Mouse (Mus musculus) kidney, embryonic 16.5 days (tissue): ENCODE results near the gene Pip5kl1. TPM values are rescaled to one million over a fixed set of nuclear protein-coding genes. Genes with fewer than 3 reads are reported as not detected.
A peak's percentile ranks its signal among the peaks of the same experiment; 100 is the strongest.

Source experiments
- ATAC-seq: fragments of 200-750 bp; cut with Nextera tagmentation; 2 replicates; pipeline ENCODE4 v1.8.0; 2017; ENCODE audit warnings: moderate TSS enrichment; ENCODE audit not compliant: low FRiP score, low TSS enrichment
- H3K27ac ChIP-seq: fragments of 300-500 bp; sonication (generic); 2 replicates; pipeline ENCODE4 v1.5.1; 2014; ENCODE audit warnings: low read length
- H3K27me3 ChIP-seq: fragments of 300-500 bp; sonication (generic); 2 replicates; pipeline ENCODE4 v1.6.1; 2014; ENCODE audit warnings: low read length, control low read depth, mixed read lengths; ENCODE audit not compliant: insufficient read depth
- H3K36me3 ChIP-seq: fragments of 300-500 bp; sonication (generic); 2 replicates; pipeline ENCODE4 v1.6.1; 2014; ENCODE audit warnings: low read length, control low read depth, mixed read lengths; ENCODE audit not compliant: insufficient read depth
- H3K4me1 ChIP-seq: fragments of 300-500 bp; sonication (generic); 2 replicates; pipeline ENCODE4 v1.6.1; 2014; ENCODE audit warnings: low read length, control low read depth, mixed read lengths; ENCODE audit not compliant: insufficient read depth
- H3K4me2 ChIP-seq: fragments of 300-500 bp; sonication (generic); replicated peaks from 2 replicates; pipeline ENCODE4 v1.6.1; 2014; ENCODE audit warnings: low read depth, low read length
- H3K4me3 ChIP-seq: fragments of 300-500 bp; sonication (generic); 2 replicates; pipeline ENCODE4 v1.5.1; 2014; ENCODE audit warnings: mild to moderate bottlenecking, low read length
- H3K9ac ChIP-seq: fragments of 300-500 bp; sonication (generic); replicated peaks from 2 replicates; pipeline ENCODE4 v1.6.1; 2014; ENCODE audit warnings: low read length
- H3K9me3 ChIP-seq: fragments of 300-500 bp; sonication (generic); 2 replicates; pipeline ENCODE4 v1.6.1; 2016; ENCODE audit warnings: low read length, control low read depth
- WGBS: fragments of 180-500 bp; shearing (Covaris S2); extraction: QIAGEN DNeasy Blood & Tissue Kit; methylation state at CpG from one replicate; pipeline ENCODE4 v1.1.7; 2014; 5-methylcytosine and 5-hydroxymethylcytosine counted together
- polyA plus RNA-seq: library from polyadenylated mRNA; unstranded; fragments of >200 nt; fragmentation: Nextera tagmentation; extraction: Ambion mirVana; gene quantifications from 2 replicates; pipeline ENCODE4 v1.2.1, GENCODE M21; 2015

Gene Pip5kl1
- polyA plus RNA-seq: 2.5 and 2.6 TPM in 2 replicates

- no peak for ATAC-seq
- 80% methylated on average over 6 of the region's 6 CpGs for WGBS
- Histone ChIP-seq H3K4me2 (peak within 1 kb of the TSS; percentile 94), H3K9me3 (no peaks in the 10 kb centered on the region), H3K27me3 (peaks cover 12% of the 10 kb centered on the region), H3K9ac (peak within 1 kb of the TSS; percentile 54), H3K4me3 (peak within 1 kb of the TSS; percentile 47), H3K27ac (no peak within 1 kb of the TSS), H3K4me1 (peaks cover 25% of the 10 kb centered on the region), H3K36me3 (no peaks in the 10 kb centered on the region; the same call in 1 of the 2 replicates)
Measured at GRCm38 (mm10) chr2:32574497-32574896, at the start of gene Pip5kl1. TSS of gene Pip5kl1 (plus strand) at chr2:32574797.

DNA sequence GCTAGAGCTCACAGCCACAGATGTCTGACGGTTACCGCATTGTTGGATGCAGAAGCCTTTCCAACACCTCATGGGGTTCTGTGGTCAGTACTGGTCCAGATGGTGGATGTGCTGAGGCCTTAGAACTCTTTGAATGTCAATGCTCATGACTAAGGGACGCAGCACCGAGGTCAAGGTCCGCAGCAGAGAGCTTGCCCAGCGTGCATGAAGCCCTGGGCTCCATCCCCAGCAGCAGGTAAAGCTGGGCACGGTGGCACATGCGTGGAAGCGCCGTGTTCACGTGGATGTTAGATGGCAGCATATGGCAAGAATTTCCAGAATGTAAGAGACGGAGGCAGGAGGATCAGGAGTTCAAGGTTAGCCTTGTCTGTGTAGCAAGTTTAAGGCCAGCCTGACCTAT is 48.8 kb upstream of the Pip5kl1 start:
- Histone ChIP-seq H3K36me3 (no peaks in the 10 kb centered on the region), H3K9me3 (no peaks in the 10 kb centered on the region), H3K4me2 (no peak overlapping the region), H3K27ac (no peak overlapping the region), H3K4me3 (no peak overlapping the region), H3K9ac (no peak overlapping the region), H3K27me3 (no peaks in the 10 kb centered on the region), H3K4me1 (no peaks in the 10 kb centered on the region)
- 87% methylated on average over 12 of the region's 12 CpGs for WGBS
- no peak for ATAC-seq

DNA sequence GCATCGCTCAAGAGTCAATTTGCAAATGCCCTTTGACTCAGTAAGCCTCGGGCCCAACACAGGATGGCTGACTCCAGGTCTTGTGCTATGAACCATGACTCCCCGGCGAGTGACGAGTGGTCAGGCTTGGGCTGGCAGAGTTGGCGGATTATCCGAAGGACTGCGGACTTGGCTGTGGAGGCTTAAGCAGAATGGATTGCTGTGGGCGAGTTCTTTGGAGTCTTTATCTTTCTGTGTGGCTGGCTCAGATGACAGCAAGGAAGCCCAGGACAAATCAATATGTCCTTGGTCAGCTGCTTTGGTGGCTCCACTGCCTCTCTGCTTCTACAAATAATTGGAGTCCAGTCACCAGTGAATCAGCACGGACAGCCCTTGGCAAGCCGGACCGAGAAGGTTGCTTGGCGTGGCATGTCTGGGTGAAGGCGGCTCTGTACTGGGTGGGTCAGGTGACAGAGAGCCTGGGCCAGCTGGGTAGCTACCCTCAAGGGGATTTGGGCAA is 47.1 kb upstream of the Pip5kl1 start:
- Histone ChIP-seq H3K27ac (no peak overlapping the region), H3K4me2 (no peak overlapping the region), H3K27me3 (no peaks in the 10 kb centered on the region), H3K9ac (no peak overlapping the region), H3K4me3 (no peak overlapping the region), H3K4me1 (no peaks in the 10 kb centered on the region), H3K9me3 (no peaks in the 10 kb centered on the region), H3K36me3 (no peaks in the 10 kb centered on the region)
- peak; percentile 69; the same call in 1 of the 2 replicates for ATAC-seq
- 54% methylated on average over 14 of the region's 14 CpGs for WGBS

GRCm38 (mm10) chr2:32528326-32528725 is 46.3 kb upstream of the Pip5kl1 start:
- Histone ChIP-seq H3K27me3 (no peaks in the 10 kb centered on the region), H3K4me3 (no peak overlapping the region), H3K4me1 (peaks cover 4% of the 10 kb centered on the region; the same call in 1 of the 2 replicates), H3K4me2 (no peak overlapping the region), H3K36me3 (no peaks in the 10 kb centered on the region), H3K9ac (no peak overlapping the region), H3K9me3 (no peaks in the 10 kb centered on the region), H3K27ac (no peak overlapping the region)
- 81% methylated on average over 1 of the region's 1 CpGs for WGBS
- no peak for ATAC-seq

- Histone ChIP-seq H3K4me3 (no peak overlapping the region), H3K27ac (no peak overlapping the region), H3K27me3 (no peaks in the 10 kb centered on the region), H3K4me2 (no peak overlapping the region), H3K9me3 (no peaks in the 10 kb centered on the region), H3K4me1 (peaks cover 15% of the 10 kb centered on the region), H3K9ac (no peak overlapping the region), H3K36me3 (no peaks in the 10 kb centered on the region)
- ATAC-seq: no peak
- 75% methylated on average over 2 of the region's 2 CpGs for WGBS
Measured at GRCm38 (mm10) chr2:32530479-32530878, 44.1 kb upstream of the Pip5kl1 start.

DNA sequence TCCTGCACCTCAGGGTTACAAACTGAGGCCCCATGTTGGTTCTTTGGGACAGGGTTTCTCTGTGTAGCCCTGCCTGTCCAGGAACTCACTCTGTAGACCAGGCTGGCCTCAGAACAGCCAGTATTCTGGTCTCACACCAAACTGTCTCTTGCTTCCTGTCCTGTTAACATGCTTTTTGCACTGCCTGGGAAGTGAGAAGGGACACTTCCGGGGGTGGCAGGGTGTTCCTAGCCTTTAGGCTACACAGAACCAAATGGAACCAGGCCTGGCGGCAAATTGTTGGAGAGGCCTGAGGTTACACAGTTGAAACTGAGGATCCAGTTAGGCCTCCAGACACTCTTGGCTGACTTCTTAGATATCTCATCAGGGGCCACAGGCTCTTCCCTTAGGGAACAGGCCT is 41.4 kb upstream of the Pip5kl1 start:
- Histone ChIP-seq H3K4me2 (no peak overlapping the region), H3K27ac (no peak overlapping the region), H3K36me3 (no peaks in the 10 kb centered on the region), H3K27me3 (no peaks in the 10 kb centered on the region), H3K9me3 (no peaks in the 10 kb centered on the region), H3K4me1 (peaks cover 37% of the 10 kb centered on the region), H3K9ac (0 out of 2 replicates have a peak overlapping the region, but pooled peaks have one; percentile 78), H3K4me3 (no peak overlapping the region)
- no peak for ATAC-seq
- WGBS: 74% methylated on average over 2 of the region's 2 CpGs

GRCm38 (mm10) chr2:32534061-32534732 is 40.4 kb upstream of the Pip5kl1 start:
- Histone ChIP-seq H3K9me3 (no peaks in the 10 kb centered on the region), H3K27me3 (no peaks in the 10 kb centered on the region), H3K27ac (peak overlapping the region; percentile 98), H3K4me3 (peak overlapping the region; percentile 84), H3K4me2 (peak overlapping the region; percentile 78), H3K9ac (peak overlapping the region; percentile 78), H3K36me3 (no peaks in the 10 kb centered on the region), H3K4me1 (peaks cover 47% of the 10 kb centered on the region)
- 10% methylated on average over 13 of the region's 13 CpGs for WGBS
- no peak; the same call in 1 of the 2 replicates for ATAC-seq

- H3K4me2 ChIP-seq: peak within 1 kb of the TSS; percentile 78
- no peaks in the 10 kb centered on the region for H3K27me3 ChIP-seq
- peak within 1 kb of the TSS; percentile 98 for H3K27ac ChIP-seq
- H3K4me1 ChIP-seq: peaks cover 54% of the 10 kb centered on the region
- no peaks in the 10 kb centered on the region for H3K9me3 ChIP-seq
- H3K4me3 ChIP-seq: peak within 1 kb of the TSS; percentile 84
- ATAC-seq: peak; percentile 95
- no peaks in the 10 kb centered on the region for H3K36me3 ChIP-seq
- WGBS: under 1% methylated on average over 64 of the region's 67 CpGs
- H3K9ac ChIP-seq: peak within 1 kb of the TSS; percentile 89
Measured at GRCm38 (mm10) chr2:32534733-32535471, 39.7 kb upstream of the Pip5kl1 start, which contains the start of gene Fam102a. TSS of gene Fam102a (plus strand) at chr2:32535332.

- Histone ChIP-seq H3K27ac (peak overlapping the region; percentile 98), H3K4me3 (peak overlapping the region; percentile 84), H3K27me3 (no peaks in the 10 kb centered on the region), H3K4me2 (peak overlapping the region; percentile 78), H3K4me1 (peaks cover 60% of the 10 kb centered on the region), H3K9ac (peak overlapping the region; percentile 89), H3K36me3 (no peaks in the 10 kb centered on the region), H3K9me3 (no peaks in the 10 kb centered on the region)
- WGBS: under 1% methylated on average over 55 of the region's 56 CpGs
- ATAC-seq: no peak; the same call in none of the 2 replicates
Measured at GRCm38 (mm10) chr2:32535501-32535991, 39.1 kb upstream of the Pip5kl1 start.
